Mouse (Mus musculus) CH12.LX (cell line): ENCODE results near the gene Pef1. TPM values are rescaled to one million over a fixed set of nuclear protein-coding genes. Genes with fewer than 3 reads are reported as not detected.

ENCODE experiments used
- DNase-seq: peaks from one replicate; pipeline ENCODE4 v3.0.0-alpha.2; 2013; ENCODE audit errors: extremely low read depth
- H3K27ac ChIP-seq: 2 replicates; pipeline ENCODE4 v1.5.1; 2012; ENCODE audit warnings: low read depth, mild to moderate bottlenecking, control low read depth, moderate library complexity; ENCODE audit not compliant: insufficient read depth
- H3K27me3 ChIP-seq: replicated peaks from 2 replicates; pipeline ENCODE3; 2012; ENCODE audit warnings: inconsistent platforms
- H3K36me3 ChIP-seq, 2 experiments: replicated peaks in 1 of 2; 2 replicates each; pipeline versions ENCODE3 to v1.6.1; 2012; ENCODE audit warnings: inconsistent platforms in 1 of 2, low read length in 1 of 2, mild to moderate bottlenecking in 1 of 2, mixed read lengths in 1 of 2, moderate library complexity in 1 of 2; ENCODE audit not compliant: control insufficient read depth in 1 of 2, insufficient read depth in 1 of 2
- H3K4me1 ChIP-seq, 2 experiments: 2 replicates each; pipeline ENCODE4 v1.6.1; 2012; ENCODE audit warnings: inconsistent platforms in 1 of 2, moderate library complexity in 1 of 2; ENCODE audit not compliant: insufficient read depth in 2 of 2, control insufficient read depth in 1 of 2
- H3K4me2 ChIP-seq: 2 replicates; pipeline ENCODE4 v1.6.1; 2012; ENCODE audit warnings: low read depth, mild to moderate bottlenecking, control low read depth; ENCODE audit not compliant: poor library complexity, insufficient read depth, severe bottlenecking
- H3K4me3 ChIP-seq, 3 experiments: fragments of 150-350 bp in 1 of 3; sonication (generic) in 1 of 3; replicated peaks in 1 of 3; 2 replicates each; pipeline versions ENCODE3 to v1.5.1; 2011 to 2012; ENCODE audit warnings: low read depth in 2 of 3, low read length in 2 of 3, mild to moderate bottlenecking in 2 of 3, moderate library complexity in 2 of 3, control low read depth in 1 of 3, improper control_type of control experiment in 1 of 3, inconsistent platforms in 1 of 3, mixed read lengths in 1 of 3; ENCODE audit not compliant: poor library complexity in 1 of 3
- H3K79me2 ChIP-seq: replicated peaks from 2 replicates; pipeline ENCODE4 v1.6.1; 2012; ENCODE audit warnings: mild to moderate bottlenecking, moderate library complexity; ENCODE audit not compliant: control insufficient read depth, poor library complexity, insufficient read depth, severe bottlenecking; ENCODE audit errors: extremely low read depth
- H3K9ac ChIP-seq: 2 replicates; pipeline ENCODE4 v1.6.1; 2012; ENCODE audit warnings: low read depth, mild to moderate bottlenecking, control low read depth, moderate library complexity; ENCODE audit not compliant: insufficient read depth
- H3K9me3 ChIP-seq: replicated peaks from 2 replicates; pipeline ENCODE3; 2012; ENCODE audit warnings: low read length, inconsistent platforms, mixed read lengths
- CHD1 ChIP-seq: IDR thresholded peaks from 2 replicates; pipeline ENCODE4 v1.6.1; 2012; ENCODE audit warnings: low read depth, low read length, improper control_type of control experiment, inconsistent platforms
- CTCF ChIP-seq, 2 experiments: IDR thresholded peaks in 1 of 2; conservative IDR thresholded peaks in 1 of 2; 2 replicates each; pipeline ENCODE4 v1.5.1; 2011 to 2012; ENCODE audit warnings: low read depth in 2 of 2, low read length in 2 of 2, improper control_type of control experiment in 1 of 2, inconsistent platforms in 1 of 2, mild to moderate bottlenecking in 1 of 2, moderate library complexity in 1 of 2
- E2F4 ChIP-seq: IDR thresholded peaks from 2 replicates; pipeline ENCODE4 v1.6.1; 2011; ENCODE audit warnings: low read depth, low read length, improper control_type of control experiment; ENCODE audit not compliant: insufficient replicate concordance
- ETS1 ChIP-seq: conservative IDR thresholded peaks from 2 replicates; pipeline ENCODE4 v1.6.1; 2012; ENCODE audit warnings: low read depth, mild to moderate bottlenecking, inconsistent platforms, low read length, improper control_type of control experiment, moderate library complexity
- HCFC1 ChIP-seq: IDR thresholded peaks from 2 replicates; pipeline ENCODE4 v1.6.1; 2012; ENCODE audit warnings: low read depth, mild to moderate bottlenecking, inconsistent platforms, low read length, improper control_type of control experiment
- MAX ChIP-seq: IDR thresholded peaks from 2 replicates; pipeline ENCODE4 v1.6.1; 2011; ENCODE audit warnings: low read length, improper control_type of control experiment
- MEF2A ChIP-seq: IDR thresholded peaks from 2 replicates; pipeline ENCODE4 v1.6.1; 2014; ENCODE audit warnings: low read depth, mild to moderate bottlenecking, inconsistent platforms, low read length, improper control_type of control experiment, borderline replicate concordance
- MXI1 ChIP-seq: IDR thresholded peaks from 2 replicates; pipeline ENCODE4 v1.6.1; 2011; ENCODE audit warnings: mild to moderate bottlenecking, low read depth, low read length, improper control_type of control experiment
- MYC ChIP-seq: IDR thresholded peaks from 2 replicates; pipeline ENCODE4 v1.6.1; 2011; ENCODE audit warnings: low read depth, mild to moderate bottlenecking, improper control_type of control experiment, low read length
- NELFE ChIP-seq: IDR thresholded peaks from 2 replicates; pipeline ENCODE4 v1.6.1; 2011; ENCODE audit warnings: low read depth, low read length, improper control_type of control experiment
- NRF1 ChIP-seq: IDR thresholded peaks from 2 replicates; pipeline ENCODE4 v1.6.1; 2014; ENCODE audit warnings: low read depth, mild to moderate bottlenecking, inconsistent platforms, low read length, improper control_type of control experiment, moderate library complexity
- POLR2AphosphoS2 ChIP-seq: IDR thresholded peaks from 2 replicates; pipeline ENCODE4 v1.6.1; 2011; ENCODE audit warnings: low read depth, low read length, improper control_type of control experiment
- RCOR1 ChIP-seq: conservative IDR thresholded peaks from 2 replicates; pipeline ENCODE4 v1.6.1; 2012; ENCODE audit warnings: low read depth, mild to moderate bottlenecking, inconsistent platforms, low read length, improper control_type of control experiment
- SIN3A ChIP-seq: IDR thresholded peaks from 2 replicates; pipeline ENCODE4 v1.6.1; 2012; ENCODE audit warnings: low read length, improper control_type of control experiment, inconsistent platforms
- TBP ChIP-seq: conservative IDR thresholded peaks from 2 replicates; pipeline ENCODE4 v1.6.1; 2011; ENCODE audit warnings: low read depth, low read length, improper control_type of control experiment
- TCF12 ChIP-seq: IDR thresholded peaks from 2 replicates; pipeline ENCODE4 v1.6.1; 2014; ENCODE audit warnings: low read depth, mild to moderate bottlenecking, inconsistent platforms, low read length, improper control_type of control experiment
- UBTF ChIP-seq: IDR thresholded peaks from 2 replicates; pipeline ENCODE4 v1.6.1; 2012; ENCODE audit warnings: low read depth, mild to moderate bottlenecking, inconsistent platforms, low read length, improper control_type of control experiment, moderate library complexity
- USF2 ChIP-seq: conservative IDR thresholded peaks from 2 replicates; pipeline ENCODE4 v1.6.1; 2011; ENCODE audit warnings: low read depth, low read length, improper control_type of control experiment
- ZC3H11A ChIP-seq: IDR thresholded peaks from 2 replicates; pipeline ENCODE4 v1.6.1; 2012; ENCODE audit warnings: low read depth, mild to moderate bottlenecking, inconsistent platforms, low read length, improper control_type of control experiment
- ZMIZ1 ChIP-seq: IDR thresholded peaks from 2 replicates; pipeline ENCODE4 v1.6.1; 2012; ENCODE audit warnings: low read depth, mild to moderate bottlenecking, inconsistent platforms, low read length, improper control_type of control experiment
- ZNF384 ChIP-seq: IDR thresholded peaks from 2 replicates; pipeline ENCODE4 v1.6.1; 2012; ENCODE audit warnings: low read depth, low read length, improper control_type of control experiment, inconsistent platforms
- dilution Hi-C: fragments of 300-500 bp; cut with MboI; formaldehyde crosslinking; loops from 2 replicates; pipeline ENCODE4 v1.14.3; 2020; ENCODE audit warnings: low sequenced_read_pairs; ENCODE audit not compliant: extremely low pct_unique_long_range_greater_than_20kb, extremely low pct_ligation_motif_present
- in situ Hi-C: fragments of 300-500 bp; cut with MboI; formaldehyde crosslinking; loops from 3 replicates; pipeline ENCODE4 v1.14.3; 2019; ENCODE audit warnings: low sequenced_read_pairs, low pct_ligation_motif_present, low pct_unique_long_range_greater_than_20kb, mixed read lengths
- polyA plus RNA-seq: library from polyadenylated mRNA; unstranded; fragments of >175 nt; gene quantifications from 2 replicates; pipeline ENCODE4 v1.2.1, GENCODE M21; 2012; ENCODE audit warnings: low read depth; ENCODE audit not compliant: insufficient read length
- total RNA-seq, 2 experiments: library from RNA; depleted of rRNA; stranded (reverse); fragments of 300-350 nt in 1 of 2; fragments of >200 nt in 1 of 2; gene quantifications; 2 replicates each; pipeline ENCODE4 v1.2.3; 2012 to 2014

The Pef1 gene
- total and polyA plus RNA-seq, 3 experiments = 26.2 to 38.6 (median 32.5) TPM

- no peak overlapping the region for H3K9ac ChIP-seq
- in situ Hi-C loops = no loop called here
- dilution Hi-C loops = no loop called here
Measured at GRCm38 (mm10) chr4:130166592-130166991, 64.2 kb downstream of the Pef1 start.

DNA sequence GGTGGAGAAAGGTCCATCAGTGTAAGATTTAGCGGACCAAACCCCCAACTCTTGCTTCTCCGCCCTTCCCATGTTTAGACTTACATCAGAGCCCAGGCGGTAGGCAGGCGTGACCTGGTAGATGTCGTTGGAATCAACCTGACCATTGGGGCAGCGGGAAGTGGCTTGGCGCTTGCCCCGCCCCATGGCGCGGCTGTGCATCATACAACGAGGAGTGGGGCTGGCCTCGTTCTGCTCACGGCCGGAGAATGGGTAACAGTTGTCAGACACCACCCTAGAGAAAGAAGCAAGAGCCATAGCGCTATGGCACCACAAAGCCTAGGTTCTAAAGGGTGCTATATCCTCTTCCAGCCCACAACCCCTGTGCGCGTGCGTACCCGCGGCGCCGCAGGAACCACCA lies 65.0 kb downstream of the Pef1 start:
- Histone ChIP-seq H3K36me3 (no peaks in the 10 kb centered on the region), H3K79me2 (no peaks in the 10 kb centered on the region), H3K9ac (no peak overlapping the region), H3K4me2 (no peak overlapping the region), H3K27ac (no peak overlapping the region), H3K27me3 (peaks cover 93% of the 10 kb centered on the region), H3K9me3 (no peaks in the 10 kb centered on the region), H3K4me1 (peaks cover 6 to 8% of the 10 kb centered on the region in 2 experiments), H3K4me3 (no peak overlapping the region)
- no peak for DNase-seq
- in situ Hi-C loops = no loop called here
- TF ChIP-seq CTCF (conservative IDR thresholded peaks at IDR 0.05 in 1 of 2, IDR thresholded peaks at IDR 0.05 in 1 of 2; ENCODE audit: low read depth in 2 of 2, low read length in 2 of 2) (no peak), NRF1 (no peak), MEF2A (no peak), MYC (no peak), CHD1 (no peak), ETS1 (no peak), TBP (no peak), MAX (no peak), ZMIZ1 (no peak), POLR2AphosphoS2 (no peak), TCF12 (no peak), E2F4 (no peak)
- dilution Hi-C loops = no loop called here

More at GRCm38 (mm10) chr4:130166592-130166991, 64.2 kb downstream of the Pef1 start:
- no peaks in the 10 kb centered on the region for H3K79me2 ChIP-seq
- H3K4me1 ChIP-seq = peaks cover 6 to 8% of the 10 kb centered on the region in 2 experiments
- H3K4me2 ChIP-seq = no peak overlapping the region
- TF ChIP-seq RCOR1 = no peak
- TF ChIP-seq ZC3H11A = no peak
- TF ChIP-seq USF2 = no peak
- TF ChIP-seq HCFC1 = no peak
- no peak for TF ChIP-seq MXI1
- no peak for TF ChIP-seq ZNF384
- TF ChIP-seq SIN3A = no peak
- no peak for TF ChIP-seq UBTF
- no peak for TF ChIP-seq NELFE
- no peaks in the 10 kb centered on the region for H3K9me3 ChIP-seq
- H3K27me3 ChIP-seq = peaks cover 92% of the 10 kb centered on the region
- DNase-seq = no peak
- no peak overlapping the region for H3K4me3 ChIP-seq
- no peak overlapping the region for H3K27ac ChIP-seq
- H3K36me3 ChIP-seq = no peaks in the 10 kb centered on the region
